Mouse (Mus musculus) myocyte (in vitro differentiated cells): ENCODE data around the gene Sept12. TPM values are rescaled to one million over a fixed set of nuclear protein-coding genes. Genes with fewer than 3 reads are reported as not detected.

Experiments
- H3K27me3 ChIP-seq: one replicate; pipeline ENCODE4 v1.6.1; 2011; ENCODE audit not compliant: control insufficient read depth, insufficient read depth, insufficient read length
- H3K36me3 ChIP-seq: one replicate; pipeline ENCODE4 v1.6.1; 2011; ENCODE audit not compliant: control insufficient read depth, insufficient read depth
- H3K4me2 ChIP-seq: one replicate; pipeline ENCODE4 v1.6.1; 2011; ENCODE audit warnings: low read depth, control low read depth
- H3K4me3 ChIP-seq: one replicate; pipeline ENCODE4 v1.5.1; 2011; ENCODE audit warnings: mild to moderate bottlenecking, control low read depth, moderate library complexity
- H3K79me2 ChIP-seq: one replicate; pipeline ENCODE4 v1.6.1; 2011; ENCODE audit not compliant: control insufficient read depth, insufficient read depth
- H3ac ChIP-seq: one replicate; pipeline ENCODE4 v1.6.1; 2011; ENCODE audit not compliant: control insufficient read depth, insufficient read length
- CEBPB ChIP-seq: IDR thresholded peaks from 2 replicates; pipeline ENCODE4 v1.6.1; 2011; ENCODE audit warnings: mild to moderate bottlenecking, moderate library complexity; ENCODE audit not compliant: poor library complexity, insufficient read depth, severe bottlenecking
- E2F4 ChIP-seq: IDR thresholded peaks from one replicate; pipeline ENCODE4 v1.6.1; 2011; ENCODE audit warnings: mild to moderate bottlenecking, control low read depth, moderate library complexity; ENCODE audit not compliant: insufficient read depth
- MAX ChIP-seq: IDR thresholded peaks from one replicate; pipeline ENCODE4 v1.6.1; 2011; ENCODE audit warnings: low read depth, mild to moderate bottlenecking, control low read depth
- MYOD1 ChIP-seq, 3 experiments: IDR thresholded peaks; one replicate each; pipeline ENCODE4 v1.6.1; 2011; ENCODE audit warnings: control low read depth in 2 of 3, low read depth in 2 of 3, mild to moderate bottlenecking in 2 of 3, moderate library complexity in 1 of 3; ENCODE audit not compliant: insufficient read length in 2 of 3, control insufficient read depth in 1 of 3
- MYOG ChIP-seq, 3 experiments: IDR thresholded peaks; one replicate each; pipeline ENCODE4 v1.6.1; 2011; ENCODE audit warnings: control low read depth in 2 of 3, low read depth in 2 of 3, mild to moderate bottlenecking in 2 of 3; ENCODE audit not compliant: insufficient read length in 2 of 3, control insufficient read depth in 1 of 3, insufficient read depth in 1 of 3
- POLR2A ChIP-seq: IDR thresholded peaks from one replicate; pipeline ENCODE4 v1.6.1; 2011; ENCODE audit warnings: low read depth, mild to moderate bottlenecking, control low read depth, moderate library complexity; ENCODE audit not compliant: insufficient read length
- POLR2AphosphoS2 ChIP-seq: IDR thresholded peaks from one replicate; pipeline ENCODE4 v1.6.1; 2011; ENCODE audit warnings: low read depth, control low read depth; ENCODE audit not compliant: insufficient read length
- REST ChIP-seq: IDR thresholded peaks from one replicate; pipeline ENCODE4 v1.6.1; 2011; ENCODE audit warnings: mild to moderate bottlenecking, control low read depth, moderate library complexity; ENCODE audit not compliant: insufficient read depth, insufficient read length
- SRF ChIP-seq: IDR thresholded peaks from one replicate; pipeline ENCODE4 v1.6.1; 2011; ENCODE audit warnings: low read depth; ENCODE audit not compliant: control insufficient read depth, insufficient read length
- TCF12 ChIP-seq: IDR thresholded peaks from one replicate; pipeline ENCODE4 v1.6.1; 2011; ENCODE audit warnings: mild to moderate bottlenecking, control low read depth; ENCODE audit not compliant: poor library complexity, insufficient read depth, severe bottlenecking
- TCF3 ChIP-seq: IDR thresholded peaks from one replicate; pipeline ENCODE4 v1.6.1; 2011; ENCODE audit warnings: low read depth, control low read depth; ENCODE audit not compliant: insufficient read length
- USF1 ChIP-seq: IDR thresholded peaks from one replicate; pipeline ENCODE4 v1.6.1; 2011; ENCODE audit warnings: low read depth, mild to moderate bottlenecking, control low read depth, moderate library complexity
- polyA plus RNA-seq: library from polyadenylated mRNA; unstranded; fragments of >200 nt; fragmentation: generic; extraction: Trizol; gene quantifications from one replicate; pipeline ENCODE4 v1.2.1, GENCODE M21; 2012; ENCODE audit warnings: missing spikeins

Sept12 gene
- polyA plus RNA-seq, 1 experiment = 0.04 TPM

DNA sequence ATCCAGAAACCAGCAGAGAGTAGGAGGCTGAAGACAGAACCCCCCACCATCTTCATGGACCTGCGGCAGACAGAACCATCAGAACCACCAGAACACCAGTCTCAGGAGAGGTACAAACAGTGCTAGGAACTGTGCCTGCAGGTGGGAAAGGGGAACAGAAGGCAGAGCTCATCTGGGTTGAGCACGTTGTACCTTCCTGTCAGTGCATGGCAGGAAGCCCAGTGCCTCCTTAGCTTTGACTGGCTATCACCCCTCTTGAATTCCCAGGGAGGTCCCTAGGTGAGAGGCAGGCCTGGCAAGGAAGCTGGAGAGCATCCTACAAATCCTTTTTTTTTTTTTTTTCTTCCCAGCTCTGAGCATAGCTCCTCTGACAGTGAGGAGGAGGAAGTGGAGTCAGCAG is 21.5 kb downstream of the Sept12 start:
- H3K27me3 ChIP-seq = peaks cover 16% of the 10 kb centered on the region
- TF ChIP-seq POLR2AphosphoS2 (no peak), MAX (no peak), SRF (no peak), CEBPB (no peak), E2F4 (no peak), USF1 (no peak), TCF3 (no peak), MYOD1 (IDR thresholded peaks at IDR 0.05; ENCODE audit: control insufficient read depth in 1 of 3, insufficient read length in 2 of 3, low read depth in 2 of 3) (no peak)
- H3K36me3 ChIP-seq = no peaks in the 10 kb centered on the region
- no peaks in the 10 kb centered on the region for H3K79me2 ChIP-seq
- no peak overlapping the region for H3ac ChIP-seq
- no peak overlapping the region for H3K4me3 ChIP-seq
- H3K4me2 ChIP-seq = no peak overlapping the region

DNA sequence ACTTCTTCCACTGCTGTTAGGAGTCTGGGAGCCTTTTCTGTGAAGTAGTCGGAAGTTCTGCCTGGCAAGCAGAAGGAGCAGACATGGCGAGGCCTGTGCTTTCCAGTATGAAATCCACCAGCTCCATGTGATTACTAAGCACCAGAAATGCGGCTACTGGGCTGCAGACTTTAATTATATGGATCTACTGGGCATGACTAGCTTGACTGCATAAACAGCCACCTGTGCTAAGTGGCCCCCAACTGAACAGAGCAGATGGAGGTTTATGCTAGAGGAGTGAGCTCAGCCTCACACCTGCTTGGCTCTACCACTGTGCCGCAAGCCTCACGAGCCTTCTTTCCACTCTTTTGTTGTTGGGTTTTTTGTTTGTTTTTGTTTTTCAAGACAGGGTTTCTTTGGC is 23.1 kb downstream of the Sept12 start:
- Histone ChIP-seq H3K27me3 (peaks cover 16% of the 10 kb centered on the region), H3ac (no peak overlapping the region), H3K4me3 (no peak overlapping the region), H3K36me3 (no peaks in the 10 kb centered on the region), H3K79me2 (no peaks in the 10 kb centered on the region), H3K4me2 (no peak overlapping the region)
- no peak for TF ChIP-seq E2F4
- TF ChIP-seq CEBPB = no peak
- TF ChIP-seq POLR2AphosphoS2 = no peak
- no peak for TF ChIP-seq MAX
- no peak for TF ChIP-seq POLR2A
- no peak for TF ChIP-seq REST
- no peak for TF ChIP-seq MYOD1 (IDR thresholded peaks at IDR 0.05; ENCODE audit: control insufficient read depth in 1 of 3, insufficient read length in 2 of 3, low read depth in 2 of 3)
- TF ChIP-seq MYOG (IDR thresholded peaks at IDR 0.05; ENCODE audit: control insufficient read depth in 1 of 3, insufficient read depth in 1 of 3, insufficient read length in 2 of 3, low read depth in 2 of 3) = no peak
- TF ChIP-seq SRF = no peak
- TF ChIP-seq USF1 = no peak
- no peak for TF ChIP-seq TCF12
- no peak for TF ChIP-seq TCF3

DNA sequence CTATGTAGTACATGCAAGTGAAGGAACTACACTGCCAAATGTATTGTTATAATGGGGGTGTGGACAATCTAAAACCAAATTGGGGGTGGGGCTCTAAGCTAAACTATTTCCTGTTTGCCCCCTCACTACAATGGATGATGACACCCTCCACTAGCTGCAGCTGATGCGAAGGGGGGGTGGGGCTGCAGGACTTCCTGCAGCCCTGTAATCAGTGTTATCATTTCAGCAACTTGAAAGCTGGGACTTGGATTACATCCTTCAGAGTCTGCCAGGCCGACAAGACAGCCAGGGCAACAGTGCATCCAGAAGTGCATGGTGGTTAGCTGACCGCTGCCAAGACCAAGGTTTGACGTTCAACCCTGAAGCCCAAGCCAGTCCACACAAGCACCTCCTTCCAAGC is 26.0 kb downstream of the Sept12 start:
- no peak overlapping the region for H3K4me2 ChIP-seq
- H3K27me3 ChIP-seq = peaks cover 14% of the 10 kb centered on the region
- no peaks in the 10 kb centered on the region for H3K36me3 ChIP-seq
- no peaks in the 10 kb centered on the region for H3K79me2 ChIP-seq
- H3ac ChIP-seq = no peak overlapping the region
- TF ChIP-seq MAX (no peak), TCF3 (no peak), USF1 (no peak), MYOG (IDR thresholded peaks at IDR 0.05; ENCODE audit: control insufficient read depth in 1 of 3, insufficient read depth in 1 of 3, insufficient read length in 2 of 3, low read depth in 2 of 3) (no peak), TCF12 (no peak), REST (no peak), E2F4 (no peak)
- no peak overlapping the region for H3K4me3 ChIP-seq

DNA sequence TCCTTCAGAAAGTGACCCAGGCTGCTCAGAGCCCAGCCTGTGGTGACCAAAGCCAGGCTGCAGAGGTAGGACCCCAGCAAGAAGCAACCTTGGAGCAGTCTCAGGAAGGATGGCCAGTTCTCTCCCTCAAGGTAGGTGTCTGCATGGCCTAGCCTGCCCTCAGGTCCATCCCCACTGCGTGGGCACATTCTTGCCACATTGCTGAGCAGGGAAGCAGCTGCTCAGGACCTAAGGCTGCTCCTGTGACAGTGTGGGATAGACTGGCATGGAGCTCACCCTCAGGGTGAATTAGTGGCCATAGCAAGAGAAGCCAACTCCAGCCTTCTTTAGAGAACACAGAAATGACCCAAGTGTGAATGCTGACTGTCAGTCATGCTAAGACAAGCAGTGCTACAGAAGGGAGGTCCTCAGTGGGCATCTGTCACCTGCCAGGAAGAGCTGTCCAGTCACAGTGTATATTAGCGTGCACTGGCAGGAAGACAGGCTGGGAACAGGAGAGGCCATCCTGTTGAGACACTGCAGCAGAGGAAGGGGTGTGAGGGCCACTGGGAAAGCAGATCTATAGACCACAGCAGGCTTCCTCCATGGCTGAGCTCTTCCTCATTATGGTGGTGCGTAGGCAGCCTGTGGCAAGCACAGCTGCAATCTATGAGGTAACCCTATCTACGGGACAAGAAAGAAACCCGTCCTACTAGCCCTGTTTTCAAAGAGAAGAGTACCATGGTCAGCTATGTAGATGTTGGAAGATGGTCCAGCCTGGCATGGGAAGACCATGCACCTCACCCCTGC is 28.4 kb downstream of the Sept12 start:
- H3ac ChIP-seq = no peak overlapping the region
- peaks cover 4% of the 10 kb centered on the region for H3K27me3 ChIP-seq
- TF ChIP-seq MAX (no peak), MYOG (IDR thresholded peaks at IDR 0.05; ENCODE audit: control insufficient read depth in 1 of 3, insufficient read depth in 1 of 3, insufficient read length in 2 of 3, low read depth in 2 of 3) (peak in 2 of 3 experiments; percentile 31 to 81), MYOD1 (IDR thresholded peaks at IDR 0.05; ENCODE audit: control insufficient read depth in 1 of 3, insufficient read length in 2 of 3, low read depth in 2 of 3) (peak in 2 of 3 experiments; percentile 61 to 82)
- H3K79me2 ChIP-seq = no peaks in the 10 kb centered on the region
- H3K36me3 ChIP-seq = no peaks in the 10 kb centered on the region
- no peak overlapping the region for H3K4me3 ChIP-seq
- H3K4me2 ChIP-seq = no peak overlapping the region

DNA sequence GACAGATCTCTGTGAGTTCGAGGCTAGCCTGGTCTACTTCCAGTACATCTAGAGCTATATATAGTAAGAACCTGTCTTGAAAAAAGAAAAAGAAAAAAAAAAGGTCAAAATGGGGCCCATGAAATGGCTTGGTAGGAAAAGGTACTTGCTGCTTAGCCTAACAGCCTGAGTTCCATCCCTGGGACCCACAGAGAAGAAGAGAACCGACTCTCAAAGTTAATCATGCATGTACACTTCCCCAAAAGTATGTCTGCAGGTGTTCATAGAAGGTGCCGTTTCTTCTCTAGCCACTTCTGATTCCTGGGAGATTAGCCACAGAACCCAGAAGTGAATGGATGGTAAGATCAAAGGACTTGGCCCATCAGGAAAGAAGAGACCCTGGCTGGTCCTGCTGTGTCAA is 29.2 kb downstream of the Sept12 start:
- Histone ChIP-seq H3K27me3 (no peaks in the 10 kb centered on the region), H3K36me3 (no peaks in the 10 kb centered on the region)
- no peak for TF ChIP-seq USF1
- no peak for TF ChIP-seq MYOD1 (IDR thresholded peaks at IDR 0.05; ENCODE audit: control insufficient read depth in 1 of 3, insufficient read length in 2 of 3, low read depth in 2 of 3)
- no peak for TF ChIP-seq MAX
- TF ChIP-seq POLR2AphosphoS2 = no peak
- TF ChIP-seq E2F4 = no peak
- TF ChIP-seq REST = no peak
- no peak for TF ChIP-seq CEBPB
- TF ChIP-seq MYOG (IDR thresholded peaks at IDR 0.05; ENCODE audit: control insufficient read depth in 1 of 3, insufficient read depth in 1 of 3, insufficient read length in 2 of 3, low read depth in 2 of 3) = no peak
- TF ChIP-seq TCF3 = no peak
- TF ChIP-seq POLR2A = no peak
- TF ChIP-seq TCF12 = no peak
- TF ChIP-seq SRF = no peak

More for the DNA sequence above, 29.2 kb downstream of the Sept12 start:
- H3K79me2 ChIP-seq = peaks cover 5% of the 10 kb centered on the region
- no peak overlapping the region for H3K4me2 ChIP-seq
- H3ac ChIP-seq = no peak overlapping the region
- no peak overlapping the region for H3K4me3 ChIP-seq
